Mouse (Mus musculus) neural tube, embryonic 11.5 days (tissue): ENCODE data around the gene Micu1. TPM values are rescaled to one million over a fixed set of nuclear protein-coding genes. Genes with fewer than 3 reads are reported as not detected.
A peak's percentile ranks its signal among the peaks of the same experiment; 100 is the strongest.

Source experiments
- ATAC-seq: fragments of 200-750 bp; cut with Nextera tagmentation; 2 replicates; pipeline ENCODE4 v1.8.0; 2017; ENCODE audit warnings: moderate number of reproducible peaks, mild to moderate bottlenecking, moderate TSS enrichment, moderate library complexity; ENCODE audit not compliant: insufficient read depth, low FRiP score, low TSS enrichment
- DNase-seq: peaks from one replicate; pipeline ENCODE4 v3.0.0-alpha.2; 2015; ENCODE audit warnings: low spot score
- H3K27ac ChIP-seq: fragments of 300-500 bp; sonication (generic); 2 replicates; pipeline ENCODE4 v1.5.1; 2014; ENCODE audit warnings: low read depth, mild to moderate bottlenecking, low read length
- H3K27me3 ChIP-seq: fragments of 300-500 bp; sonication (generic); 2 replicates; pipeline ENCODE4 v1.6.1; 2014; ENCODE audit warnings: mild to moderate bottlenecking, low read length, mixed read lengths; ENCODE audit not compliant: control insufficient read depth, insufficient read depth
- H3K36me3 ChIP-seq: fragments of 300-500 bp; sonication (generic); 2 replicates; pipeline ENCODE4 v1.6.1; 2014; ENCODE audit warnings: mild to moderate bottlenecking, low read length, moderate library complexity, mixed read lengths; ENCODE audit not compliant: control insufficient read depth, insufficient read depth
- H3K4me1 ChIP-seq: fragments of 300-500 bp; sonication (generic); 2 replicates; pipeline ENCODE4 v1.6.1; 2014; ENCODE audit warnings: low read length, mixed read lengths; ENCODE audit not compliant: control insufficient read depth, insufficient read depth
- H3K4me2 ChIP-seq: fragments of 300-500 bp; sonication (generic); 2 replicates; pipeline ENCODE4 v1.6.1; 2014; ENCODE audit warnings: low read depth, mild to moderate bottlenecking, moderate library complexity
- H3K4me3 ChIP-seq: fragments of 300-500 bp; sonication (generic); 2 replicates; pipeline ENCODE4 v1.5.1; 2014; ENCODE audit warnings: low read depth, low read length
- H3K9ac ChIP-seq: fragments of 300-500 bp; sonication (generic); 2 replicates; pipeline ENCODE4 v1.6.1; 2014; ENCODE audit warnings: mild to moderate bottlenecking, low read length
- H3K9me3 ChIP-seq: fragments of 300-500 bp; sonication (generic); 2 replicates; pipeline ENCODE4 v1.6.1; 2016; ENCODE audit warnings: low read length; ENCODE audit not compliant: control insufficient read depth
- WGBS: fragments of 180-500 bp; shearing (Covaris S2); extraction: QIAGEN DNeasy Blood & Tissue Kit; methylation state at CpG from one replicate; pipeline ENCODE4 v1.1.7; 2014; 5-methylcytosine and 5-hydroxymethylcytosine counted together
- polyA plus RNA-seq: library from polyadenylated mRNA; unstranded; fragments of >200 nt; fragmentation: Nextera tagmentation; extraction: Ambion mirVana; gene quantifications from 2 replicates; pipeline ENCODE4 v1.2.1, GENCODE M21; 2014

The Micu1 gene
- polyA plus RNA-seq, 1 experiment from 2014 or later: 68.0 TPM

DNA sequence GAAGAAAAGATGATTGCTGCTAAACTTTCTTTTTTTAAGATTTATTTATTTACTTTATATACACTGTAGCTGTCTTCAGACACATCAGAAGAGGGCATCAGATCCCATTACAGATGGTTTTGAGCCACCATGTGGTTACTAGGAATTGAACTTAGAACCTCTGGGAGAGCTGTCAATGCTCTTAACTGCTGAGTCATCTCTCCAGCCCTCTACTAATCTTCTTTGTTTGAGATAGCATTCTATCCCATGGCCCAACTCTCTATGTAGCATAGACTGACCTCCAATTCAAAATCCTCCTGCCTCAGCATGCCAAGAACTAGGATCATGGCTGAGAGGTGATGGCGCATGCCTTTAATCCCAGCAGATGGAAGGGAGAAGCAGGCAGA, 183.8 kb downstream of the Micu1 start:
- peaks cover under 1% of the 10 kb centered on the region; the same call in 1 of the 2 replicates for H3K4me1 ChIP-seq
- H3K27ac ChIP-seq: no peak overlapping the region
- no peak for ATAC-seq
- 93% methylated on average over 1 of the region's 1 CpGs for WGBS
- H3K9me3 ChIP-seq: no peaks in the 10 kb centered on the region
- H3K4me3 ChIP-seq: no peak overlapping the region
- DNase-seq: no peak
- H3K9ac ChIP-seq: no peak overlapping the region
- H3K27me3 ChIP-seq: no peaks in the 10 kb centered on the region
- H3K4me2 ChIP-seq: no peak overlapping the region
- H3K36me3 ChIP-seq: no peaks in the 10 kb centered on the region

DNA sequence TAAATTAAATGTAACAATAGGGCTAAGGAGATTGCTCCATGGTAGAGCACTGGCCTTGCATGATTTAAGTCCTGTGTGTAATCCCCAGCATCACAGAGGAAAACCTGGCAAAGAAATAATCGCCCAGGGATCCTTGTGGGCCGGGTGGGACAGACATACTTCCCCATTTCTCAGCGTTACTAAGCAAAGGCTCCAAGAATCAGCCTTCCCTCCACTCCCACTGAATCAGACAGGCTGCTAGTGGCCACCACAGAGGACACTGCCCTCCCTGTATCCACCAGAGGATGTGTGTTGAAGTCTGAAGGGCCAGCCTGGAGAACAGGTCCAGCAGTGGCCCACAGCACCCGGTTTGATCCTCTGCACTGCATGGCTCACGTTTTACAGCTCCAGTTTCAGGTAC, 185.2 kb downstream of the Micu1 start:
- Histone ChIP-seq H3K9ac (no peak overlapping the region), H3K36me3 (0 out of 2 replicates have a peak, but pooled peaks cover 4% of the 10 kb centered on the region), H3K27ac (no peak overlapping the region), H3K4me3 (no peak overlapping the region), H3K4me1 (no peaks in the 10 kb centered on the region), H3K9me3 (no peaks in the 10 kb centered on the region), H3K27me3 (no peaks in the 10 kb centered on the region), H3K4me2 (no peak overlapping the region)
- 89% methylated on average over 5 of the region's 5 CpGs for WGBS
- ATAC-seq (no peak), DNase-seq (no peak)

DNA sequence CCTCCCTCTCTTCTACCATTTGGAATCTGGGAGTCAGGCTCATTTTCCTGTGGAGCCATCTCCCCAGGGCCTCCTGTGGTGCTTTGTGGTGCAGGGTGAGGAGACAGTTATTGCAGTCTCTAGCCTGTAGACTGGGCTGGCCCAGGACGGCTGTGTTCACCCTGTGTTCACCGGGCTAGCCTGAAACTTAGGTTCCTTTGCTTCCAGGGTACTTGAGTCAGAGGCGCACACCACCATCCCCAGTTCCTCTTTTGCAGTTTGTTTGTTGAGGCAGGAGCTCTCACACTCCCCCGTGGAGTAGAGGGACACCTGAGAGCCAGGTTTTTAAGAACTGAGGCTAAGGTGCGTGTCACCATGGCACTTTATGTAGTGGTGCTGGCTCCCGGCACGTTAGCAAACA, 187.1 kb downstream of the Micu1 start:
- H3K4me1 ChIP-seq: no peaks in the 10 kb centered on the region
- 87% methylated on average over 7 of the region's 7 CpGs for WGBS
- no peak overlapping the region for H3K27ac ChIP-seq
- H3K9ac ChIP-seq: no peak overlapping the region
- no peaks in the 10 kb centered on the region for H3K9me3 ChIP-seq
- ATAC-seq: no peak
- H3K4me2 ChIP-seq: no peak overlapping the region
- H3K36me3 ChIP-seq: peaks cover 9% of the 10 kb centered on the region
- no peak for DNase-seq
- no peaks in the 10 kb centered on the region for H3K27me3 ChIP-seq
- no peak overlapping the region for H3K4me3 ChIP-seq

DNA sequence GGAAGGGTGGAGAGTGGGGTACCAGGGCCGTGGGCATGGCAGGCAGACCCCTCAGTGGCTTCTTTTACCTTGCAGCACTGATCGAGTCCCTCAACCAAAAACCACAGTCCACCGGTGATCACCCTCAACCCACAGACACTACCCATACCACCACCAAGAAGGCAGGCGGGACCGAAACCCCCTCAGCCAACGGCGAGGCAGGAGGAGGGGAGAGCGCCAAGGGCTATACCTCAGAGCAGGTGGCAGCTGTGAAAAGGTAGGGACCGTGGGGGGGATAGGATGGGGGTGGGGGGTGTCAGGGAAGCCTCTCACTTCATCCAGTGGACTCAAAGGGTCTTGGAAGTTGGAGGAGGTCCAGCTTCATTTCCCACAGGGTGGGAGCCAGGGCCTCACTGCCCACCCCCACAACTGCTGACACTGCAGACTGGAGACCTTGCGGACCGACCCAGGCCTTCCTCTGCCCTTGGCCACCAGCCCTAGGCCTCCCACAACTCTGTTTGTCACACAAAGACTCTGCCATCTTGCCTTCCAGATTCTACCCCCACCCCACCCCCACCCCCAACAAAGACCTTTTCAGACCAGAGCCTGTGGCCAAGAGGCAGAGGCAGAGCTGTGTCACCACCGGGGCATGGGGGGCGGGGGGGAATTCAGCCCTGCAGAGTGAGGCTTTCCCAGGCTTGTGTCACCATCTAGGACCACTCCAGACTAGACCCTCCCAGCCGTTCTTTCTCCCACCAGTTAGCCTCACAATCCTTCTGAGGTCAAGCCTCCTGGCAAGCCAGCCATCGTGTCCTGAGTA, 187.9 kb downstream of the Micu1 start:
- WGBS: 89% methylated on average over 15 of the region's 15 CpGs
- Histone ChIP-seq H3K4me1 (no peaks in the 10 kb centered on the region), H3K27ac (no peak overlapping the region), H3K9me3 (no peaks in the 10 kb centered on the region), H3K36me3 (peaks cover 12% of the 10 kb centered on the region), H3K27me3 (no peaks in the 10 kb centered on the region), H3K9ac (no peak overlapping the region; the same call in 1 of the 2 replicates), H3K4me3 (no peak overlapping the region), H3K4me2 (no peak overlapping the region)
- ATAC-seq (no peak), DNase-seq (no peak)

DNA sequence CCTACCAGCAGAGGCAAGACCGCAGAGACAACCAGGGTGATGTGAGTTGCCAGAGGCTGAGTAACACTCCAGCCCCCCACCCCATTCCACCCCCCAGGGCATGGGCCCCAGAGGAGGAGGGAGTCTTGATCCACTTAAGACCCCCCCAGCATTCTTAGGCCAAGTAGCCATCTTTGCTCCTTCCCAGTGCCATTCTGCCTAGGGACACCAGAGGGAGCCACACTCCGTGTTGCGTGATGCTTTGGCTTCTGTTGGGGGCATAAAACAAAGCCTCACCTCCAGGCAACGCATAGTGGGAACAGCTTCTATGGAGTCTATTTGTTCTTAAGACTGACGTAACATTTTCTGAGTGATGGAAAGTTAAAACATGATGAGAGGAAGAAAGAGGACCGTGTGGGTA, 190.7 kb downstream of the Micu1 start:
- peak; percentile 81 for DNase-seq
- ATAC-seq: no peak
- Histone ChIP-seq H3K9me3 (no peaks in the 10 kb centered on the region), H3K9ac (no peak overlapping the region), H3K36me3 (peaks cover 17% of the 10 kb centered on the region), H3K4me3 (no peak overlapping the region), H3K27ac (no peak overlapping the region), H3K4me2 (no peak overlapping the region), H3K27me3 (no peaks in the 10 kb centered on the region), H3K4me1 (peaks cover 14% of the 10 kb centered on the region)
- 44% methylated on average over 6 of the region's 6 CpGs for WGBS

DNA sequence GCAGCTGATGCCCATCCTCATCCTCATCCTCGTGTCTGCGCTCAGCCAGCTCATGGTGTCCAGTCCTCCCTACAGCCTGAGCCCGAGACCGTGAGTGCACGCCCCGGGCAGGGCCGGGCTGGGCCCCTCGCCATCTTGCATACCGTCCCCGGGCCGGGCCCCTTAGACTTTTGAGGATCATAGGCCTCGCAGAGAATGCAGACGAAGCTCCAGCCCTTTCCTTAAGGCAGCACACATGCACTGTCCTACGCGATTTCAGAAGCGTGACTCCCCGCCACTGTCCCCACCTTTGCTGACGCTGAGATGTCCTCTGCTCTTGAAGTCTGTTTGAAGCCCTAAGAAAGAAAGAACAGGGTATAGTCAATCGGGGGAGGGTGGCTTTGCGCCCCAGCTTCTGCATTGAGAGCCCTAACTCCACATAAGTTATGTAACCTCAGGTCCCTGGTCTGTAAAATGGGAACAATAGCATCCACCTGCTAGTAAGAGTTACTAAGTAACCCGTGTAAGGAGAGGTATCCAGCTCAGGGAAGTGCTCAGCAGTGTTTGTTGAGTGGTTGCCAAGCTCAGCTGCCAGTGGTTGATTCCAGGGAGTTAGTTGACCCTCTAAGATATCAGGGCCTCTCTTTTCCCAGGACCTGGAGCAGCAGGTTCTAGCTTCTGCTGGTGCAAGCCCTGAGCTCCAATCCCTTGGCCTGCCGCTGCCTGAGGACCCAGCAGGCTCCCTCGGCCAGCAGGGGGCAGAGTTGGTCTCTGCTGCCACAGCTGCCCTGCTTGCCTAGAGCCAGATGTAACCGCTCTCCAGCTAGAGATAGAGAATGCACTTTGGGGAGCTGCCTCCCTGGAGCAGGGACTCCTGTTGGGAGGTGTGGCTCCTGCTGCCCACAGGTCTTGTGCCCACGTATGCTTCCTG, 192.2 kb downstream of the Micu1 start:
- DNase-seq (peak; percentile 85), ATAC-seq (no peak)
- H3K4me2 ChIP-seq: no peak overlapping the region
- peaks cover 17% of the 10 kb centered on the region for H3K36me3 ChIP-seq
- no peaks in the 10 kb centered on the region for H3K9me3 ChIP-seq
- H3K9ac ChIP-seq: no peak overlapping the region
- 81% methylated on average over 25 of the region's 25 CpGs for WGBS
- no peak overlapping the region for H3K4me3 ChIP-seq
- H3K27ac ChIP-seq: no peak overlapping the region
- no peaks in the 10 kb centered on the region for H3K27me3 ChIP-seq
- peaks cover 28% of the 10 kb centered on the region for H3K4me1 ChIP-seq

DNA sequence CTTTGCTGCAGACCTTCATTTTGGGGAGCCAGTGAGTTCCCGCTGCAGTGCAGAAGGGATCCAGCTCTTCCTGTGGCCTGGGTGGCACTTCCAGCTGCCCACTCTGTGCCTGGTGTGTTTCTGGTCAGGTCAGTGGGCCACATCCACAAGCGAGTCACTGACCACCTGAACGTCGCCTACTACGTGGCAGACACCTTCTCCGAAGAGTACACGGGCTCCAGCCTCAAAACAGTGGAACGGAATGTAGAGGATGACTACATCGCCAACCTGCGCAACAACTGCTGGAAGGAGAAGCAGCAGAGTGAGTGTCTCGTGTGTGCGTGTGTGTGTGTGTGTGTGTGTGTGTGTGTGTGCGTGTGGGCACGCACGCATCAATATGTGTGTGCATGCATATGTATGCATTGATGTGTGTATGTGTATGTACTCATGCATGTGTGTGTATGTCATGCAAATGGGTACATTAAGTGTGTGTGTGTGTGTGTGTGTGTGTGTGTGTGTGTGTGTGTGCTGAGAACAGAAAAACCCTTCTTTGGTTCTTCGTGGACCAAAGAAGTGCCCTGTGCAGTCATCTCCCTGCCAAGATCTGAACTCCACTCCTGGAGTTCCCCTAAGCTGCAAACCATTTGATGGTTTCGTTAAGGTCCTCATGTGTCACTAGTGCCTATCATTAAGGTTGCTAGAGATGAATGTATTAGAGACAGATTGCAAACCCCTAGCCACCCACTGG, 193.3 kb downstream of the Micu1 start:
- H3K9me3 ChIP-seq: no peaks in the 10 kb centered on the region
- ATAC-seq: no peak
- H3K27me3 ChIP-seq: no peaks in the 10 kb centered on the region
- 95% methylated on average over 17 of the region's 17 CpGs for WGBS
- H3K36me3 ChIP-seq: peaks cover 17% of the 10 kb centered on the region
- no peak overlapping the region for H3K4me2 ChIP-seq
- H3K27ac ChIP-seq: no peak overlapping the region
- no peak overlapping the region for H3K9ac ChIP-seq
- DNase-seq: no peak
- H3K4me3 ChIP-seq: no peak overlapping the region
- peaks cover 38% of the 10 kb centered on the region for H3K4me1 ChIP-seq

DNA sequence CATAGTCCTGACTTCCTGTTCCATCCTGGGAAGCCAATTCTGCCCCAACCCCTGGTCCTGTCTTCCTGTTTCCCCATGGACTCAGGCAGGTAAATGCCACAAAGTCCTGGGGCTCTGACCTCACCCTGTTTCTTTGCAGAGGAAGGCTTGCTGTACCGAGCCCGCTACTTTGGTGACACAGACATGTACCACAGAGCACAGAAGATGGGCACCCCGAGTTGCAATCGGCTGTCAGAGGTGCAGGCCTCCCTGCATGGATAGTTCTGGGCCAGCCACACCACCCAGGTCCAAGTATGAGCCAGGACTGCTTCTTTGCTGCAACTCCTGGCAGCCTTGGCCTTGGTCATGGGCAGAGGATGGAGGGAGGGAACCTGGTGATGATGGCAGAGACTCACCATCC, 193.9 kb downstream of the Micu1 start:
- Histone ChIP-seq H3K4me1 (peaks cover 39% of the 10 kb centered on the region), H3K36me3 (peaks cover 17% of the 10 kb centered on the region), H3K9ac (no peak overlapping the region), H3K4me3 (no peak overlapping the region), H3K9me3 (no peaks in the 10 kb centered on the region), H3K4me2 (no peak overlapping the region), H3K27me3 (no peaks in the 10 kb centered on the region), H3K27ac (no peak overlapping the region)
- no peak for DNase-seq
- WGBS: 97% methylated on average over 4 of the region's 4 CpGs
- no peak for ATAC-seq
